Mouse (Mus musculus): ENCODE results near the gene Fbxo9.

GRCm38 (mm10) chr9:78088521-78088920 lies 20.3 kb downstream of the Fbxo9 start:
- TF ChIP-seq GATA1 (IDR thresholded peaks at IDR 0.05; ENCODE audit: low read length): no peak
- TF ChIP-seq TAL1 (IDR thresholded peaks at IDR 0.05; ENCODE audit: low read length): no peak

Data from erythroblast, embryonic 14.5 days (primary cell).